Mouse (Mus musculus) embryo, embryonic 10 days (tissue): ENCODE measurements around the gene Mutyh.
A peak's percentile ranks its signal among the peaks of the same experiment; 100 is the strongest.
"Not testable (repeated sequence)": the region's sequence is repeated elsewhere in the genome, so short reads cannot be mapped to it uniquely, and the experiment has no call there.

Source experiments
- DNase-seq: peaks from one replicate; pipeline ENCODE4 v3.0.0-alpha.2; 2015; ENCODE audit warnings: low spot score

The Mutyh gene

DNA sequence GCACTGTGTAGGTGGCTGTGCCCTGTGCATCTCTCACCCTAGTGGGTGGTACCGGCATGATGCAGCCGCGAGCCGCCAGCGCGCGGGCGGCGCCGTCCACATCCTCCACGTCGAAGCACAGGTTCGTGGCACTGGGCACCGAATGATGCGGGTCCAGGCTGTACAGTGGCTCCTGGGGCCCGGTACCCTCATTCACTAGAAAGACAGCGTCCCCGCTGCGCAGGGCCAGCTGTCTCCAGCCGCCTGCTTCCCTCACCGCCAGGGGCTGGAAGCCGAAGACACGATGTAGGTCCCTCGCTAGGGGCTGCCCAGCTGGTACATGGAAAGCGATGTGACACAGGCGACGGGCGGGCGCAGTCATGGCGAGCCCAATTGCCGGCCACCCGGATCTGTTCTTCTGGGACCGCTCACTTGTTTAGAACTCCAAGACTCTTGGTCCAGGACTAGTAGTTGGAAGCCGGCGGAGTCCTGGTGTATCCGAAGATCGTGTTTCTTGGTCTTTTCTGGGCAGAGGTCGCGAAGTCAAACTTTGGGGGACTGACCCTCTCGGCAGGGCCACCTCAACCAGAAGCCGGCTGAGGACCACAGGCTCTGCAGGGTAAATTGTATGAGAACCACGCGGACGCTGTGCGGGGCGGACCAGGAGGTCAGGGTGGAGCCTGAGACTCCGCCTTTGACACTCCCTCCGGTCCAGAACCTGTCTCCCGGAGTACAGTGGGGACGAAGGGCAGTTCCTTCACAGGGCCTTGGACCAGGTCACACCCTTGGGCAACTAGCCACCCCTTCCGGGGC lies 13.6 kb downstream of the Mutyh start:
- peak; percentile 82 for DNase-seq

DNA sequence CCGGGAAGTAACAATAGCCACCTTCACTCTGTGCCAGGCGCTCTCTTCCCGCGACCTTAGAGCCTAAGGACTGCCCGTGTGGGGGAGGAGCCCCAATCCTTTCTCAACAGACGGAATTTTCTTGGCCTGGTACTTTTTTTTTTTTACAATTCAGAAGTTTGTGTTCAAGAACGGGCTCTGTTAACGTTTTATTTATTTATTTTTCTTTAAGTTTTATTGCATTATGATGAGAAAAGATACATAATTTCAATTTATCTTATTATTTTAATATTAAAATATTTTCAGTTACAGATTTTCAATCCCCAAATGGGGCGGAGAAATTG lies 14.1 kb downstream of the Mutyh start, which contains the start of gene Hpdl:
Gene Hpdl (minus strand): TSS at position 14 of the 323 bp plus-strand sequence.
- no peak for DNase-seq

DNA sequence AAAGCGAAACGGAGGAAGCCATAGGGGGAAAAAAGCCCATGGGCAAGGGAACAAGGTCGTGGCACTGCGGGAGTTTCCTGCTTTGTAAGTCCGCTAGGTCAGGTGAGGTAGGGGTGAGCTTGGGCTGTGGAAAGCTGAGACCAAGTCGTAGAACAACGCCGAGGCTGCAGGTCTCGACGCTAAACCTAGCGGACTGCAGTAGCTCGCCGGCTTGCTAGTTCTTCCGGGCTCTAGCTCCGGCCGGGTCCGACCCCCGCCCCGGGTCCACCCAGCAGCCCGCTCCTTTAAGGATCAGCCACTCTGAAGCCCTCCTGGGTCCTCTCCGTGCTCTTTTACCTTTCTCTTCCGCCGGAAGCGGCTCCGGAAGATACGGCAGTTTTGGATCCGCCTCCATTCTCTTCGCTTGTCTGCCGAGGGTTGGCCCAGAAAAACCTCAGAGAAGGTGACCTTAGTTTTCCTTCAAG lies 17.1 kb downstream of the Mutyh start:
- DNase-seq = peak; percentile 78

DNA sequence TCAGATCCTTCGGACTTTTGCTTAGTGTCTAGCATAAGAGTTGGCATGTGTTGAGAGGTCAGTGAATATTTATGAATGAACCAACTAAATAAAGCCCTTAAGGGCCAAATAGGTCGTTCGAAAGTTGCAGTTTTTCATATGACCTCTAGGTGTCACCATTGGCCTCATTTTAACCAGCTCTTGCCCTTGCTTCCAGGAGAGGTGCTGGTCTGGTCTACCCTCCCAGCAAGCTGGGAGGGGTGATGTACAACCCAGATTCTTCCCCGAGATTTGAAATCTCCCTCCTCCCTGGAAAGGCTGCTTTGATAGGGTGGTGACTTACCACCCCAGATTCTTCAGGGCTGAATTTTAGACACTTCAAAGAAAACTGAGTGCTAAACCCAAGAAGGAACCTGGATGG lies 20.3 kb downstream of the Mutyh start:
- DNase-seq = peak; percentile 86

DNA sequence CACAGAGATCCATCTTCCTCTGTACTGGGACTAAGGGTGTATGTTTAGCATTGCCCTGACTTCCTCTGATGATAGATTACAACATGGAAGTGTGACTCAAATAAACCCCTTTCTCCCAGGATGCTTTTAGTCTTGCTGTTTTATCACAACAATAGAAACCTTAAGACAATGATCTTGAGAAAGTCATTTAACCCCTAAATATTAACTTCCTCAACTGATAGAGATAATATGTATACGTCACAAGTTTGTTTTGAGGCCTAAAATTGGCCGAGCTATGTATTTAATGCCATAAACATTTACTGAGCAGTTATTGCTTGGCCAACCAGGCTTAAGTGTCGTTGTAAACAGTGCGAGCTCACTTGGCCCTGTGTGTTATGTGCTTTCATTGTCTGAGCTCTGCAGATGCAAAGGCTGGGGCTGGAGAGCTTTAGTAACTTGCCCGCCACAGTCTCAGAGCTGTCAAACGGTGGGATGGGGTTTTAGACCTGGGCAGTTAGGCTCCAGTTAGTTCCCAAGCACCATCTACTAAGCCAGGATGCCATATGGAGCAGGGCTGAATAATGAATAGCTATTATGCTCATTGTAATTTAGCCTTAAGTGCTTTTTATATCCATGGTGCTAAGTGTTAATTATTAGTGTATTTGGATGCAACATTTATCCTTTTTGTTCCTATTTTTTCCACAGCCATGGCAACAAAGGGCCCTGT lies 22.0 kb downstream of the Mutyh start:
- peak; percentile 45 for DNase-seq

DNA sequence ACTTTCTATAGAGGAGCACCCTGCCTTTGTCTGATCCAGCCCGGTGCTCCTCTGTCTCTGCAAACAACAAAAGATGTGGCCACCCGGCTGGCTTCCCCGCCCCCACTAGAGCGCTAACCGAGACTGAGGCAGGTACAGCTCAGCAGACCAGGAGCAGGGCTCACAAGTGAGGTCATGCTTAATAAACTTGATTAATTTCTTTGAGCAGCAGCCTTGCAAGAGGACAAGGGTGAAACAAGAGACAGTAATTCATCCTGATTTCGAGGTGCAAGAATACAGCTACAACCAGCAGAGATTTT lies 22.5 kb downstream of the Mutyh start:
- DNase-seq = peak; percentile 54

DNA sequence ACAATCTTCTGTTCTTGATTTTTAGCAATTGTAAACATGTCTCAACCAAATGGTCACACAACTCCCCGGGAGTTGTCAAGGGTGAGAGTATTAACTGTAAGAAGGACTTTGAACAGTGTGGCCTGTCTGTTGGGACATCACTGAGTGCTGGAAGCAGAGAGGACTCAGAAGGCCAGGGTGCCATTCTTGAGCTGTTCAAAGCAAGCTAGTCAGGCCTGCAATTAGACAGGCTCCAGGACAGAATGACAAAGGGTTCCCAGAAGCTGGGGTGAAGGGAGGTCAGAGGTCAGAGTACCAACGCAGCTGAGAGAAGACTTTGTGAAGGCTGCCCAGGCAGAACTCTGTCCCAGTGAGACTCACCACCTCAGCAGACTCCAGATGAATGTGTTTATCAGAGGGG lies 31.5 kb downstream of the Mutyh start:
- DNase-seq = peak; percentile 66

DNA sequence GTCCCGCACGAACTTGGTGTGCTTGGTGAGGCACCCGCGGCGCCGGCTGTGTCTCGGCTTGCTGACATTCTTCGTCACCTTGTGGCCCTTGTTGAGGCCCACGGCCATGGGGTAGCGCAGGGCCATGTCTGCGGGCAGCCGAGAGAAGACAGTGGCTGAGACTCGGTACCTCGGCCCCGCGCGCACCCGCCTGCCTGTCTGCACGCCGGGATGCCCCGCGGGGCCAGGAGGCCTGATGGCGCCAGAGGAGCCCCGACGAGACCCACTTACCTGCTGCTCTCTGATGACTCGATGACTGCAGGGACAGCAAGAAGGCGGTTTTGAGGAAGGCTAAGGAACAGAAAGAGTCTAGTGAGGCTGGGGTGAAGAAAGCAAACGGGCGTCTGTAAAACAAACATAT lies 32.6 kb downstream of the Mutyh start:
- not testable (repeated sequence) for DNase-seq

DNA sequence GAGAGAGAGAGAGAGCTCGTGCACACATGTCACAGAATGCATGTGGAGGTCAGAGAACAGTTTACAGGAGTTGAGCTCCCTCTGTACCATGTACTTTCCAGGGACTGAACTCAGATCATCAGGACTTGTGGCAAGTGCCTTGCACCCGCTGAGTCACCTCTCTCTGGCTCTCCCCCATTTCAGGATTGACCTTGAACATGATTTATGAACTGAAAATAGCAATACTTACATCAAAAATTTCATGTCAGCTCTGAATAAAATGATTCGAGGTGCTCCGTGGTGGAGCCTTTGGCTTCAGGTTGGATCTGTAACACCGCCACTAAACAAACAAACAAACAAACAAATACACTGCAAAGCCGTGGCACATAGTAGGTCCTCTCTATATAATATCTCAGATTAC lies 33.3 kb downstream of the Mutyh start:
- no peak for DNase-seq

DNA sequence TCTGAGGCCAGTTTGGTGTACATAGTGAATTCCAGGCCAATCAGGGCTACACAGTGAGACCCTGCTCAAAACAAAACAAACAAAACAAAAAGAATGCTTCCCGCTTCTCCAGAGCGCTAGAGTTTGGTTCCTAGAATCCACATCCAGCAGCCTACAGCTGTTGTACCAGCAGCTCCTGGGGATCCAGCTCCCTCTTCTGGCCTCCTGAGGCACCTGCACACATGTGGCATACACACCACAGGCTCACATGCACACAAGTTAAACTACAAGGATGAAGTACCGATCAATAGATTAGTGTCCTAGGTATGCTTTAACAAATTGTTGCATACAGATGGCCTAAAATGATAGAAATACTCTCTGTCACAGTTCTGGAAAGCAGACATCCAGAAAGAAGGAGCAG lies 36.8 kb downstream of the Mutyh start:
- DNase-seq = no peak

DNA sequence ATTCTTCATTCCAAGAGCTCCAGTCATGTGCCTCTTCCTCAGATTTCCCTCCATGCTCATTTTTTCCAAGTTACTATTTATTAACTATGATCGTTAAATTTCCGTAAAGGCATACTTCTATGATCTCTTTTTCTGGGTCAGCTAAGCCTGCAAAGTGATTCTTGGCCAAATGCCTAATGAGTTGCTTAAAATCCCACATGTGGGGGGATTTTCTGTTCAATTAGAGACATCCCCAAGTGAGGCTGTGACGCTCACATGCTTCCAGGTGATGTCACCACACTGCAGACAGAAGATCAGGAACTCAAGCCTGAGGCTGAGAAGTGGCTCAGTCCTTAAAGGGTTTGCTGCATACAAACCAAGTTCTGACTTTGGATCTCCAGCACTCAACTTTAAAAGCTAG lies 42.4 kb downstream of the Mutyh start:
- DNase-seq = no peak

DNA sequence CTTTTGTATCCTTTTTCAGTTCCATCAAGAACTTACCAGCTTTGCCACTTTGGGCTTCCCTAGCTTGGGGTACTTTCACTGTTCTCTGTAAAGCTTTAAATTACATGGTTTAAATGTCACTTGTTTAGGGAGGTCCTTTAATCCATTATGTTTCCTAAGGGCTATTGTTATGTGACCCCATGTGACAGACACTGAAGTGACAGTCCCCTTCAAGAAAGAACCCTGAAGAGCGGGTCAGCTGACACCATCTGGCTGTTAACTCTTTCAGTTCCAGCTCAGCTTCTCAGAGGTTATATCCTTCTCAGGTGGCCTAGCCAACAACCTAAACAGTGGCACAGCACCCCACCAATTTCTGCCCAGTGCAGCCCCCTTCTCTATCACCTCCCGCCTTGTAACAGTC lies 46.8 kb downstream of the Mutyh start:
- peak; percentile 56 for DNase-seq

DNA sequence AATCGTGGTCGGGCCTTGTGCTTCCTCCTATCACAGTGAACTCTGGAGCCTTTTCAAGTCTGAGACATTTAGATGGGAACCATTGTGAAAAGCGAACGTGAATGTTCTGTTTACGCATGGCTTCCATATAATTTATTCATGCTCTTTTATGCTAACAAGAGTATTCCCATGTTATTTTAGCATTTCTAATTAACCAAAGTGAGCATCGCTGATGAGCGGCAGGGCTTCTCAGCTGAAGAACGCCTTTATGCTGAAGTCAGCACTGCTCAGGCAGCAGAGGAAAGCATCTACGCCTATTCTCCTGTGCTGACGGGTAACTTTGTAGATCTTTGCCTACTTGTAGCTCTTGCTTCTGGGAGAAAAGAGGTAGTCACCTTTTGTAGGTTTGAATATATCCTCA lies 49.7 kb downstream of the Mutyh start:
- DNase-seq = no peak

DNA sequence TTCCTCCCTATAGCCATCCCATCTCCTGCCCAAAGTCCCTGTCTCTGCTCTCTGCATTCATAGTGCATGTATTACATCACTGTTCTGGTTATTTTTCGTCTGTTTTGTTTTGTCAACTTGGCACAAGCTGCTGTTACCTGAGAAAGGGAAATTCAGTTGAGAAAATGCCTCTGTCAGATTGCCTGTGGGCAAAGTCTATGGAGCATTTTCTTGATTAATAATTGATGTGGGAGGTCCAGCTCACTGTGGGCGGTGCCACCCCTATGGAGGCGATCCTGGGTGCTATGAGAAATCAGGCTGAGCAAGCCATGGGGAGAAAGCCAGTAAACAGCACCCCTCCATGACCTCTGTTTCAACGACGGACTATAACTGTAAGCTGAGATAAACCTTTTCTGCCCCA lies 52.2 kb downstream of the Mutyh start:
- DNase-seq = no peak

DNA sequence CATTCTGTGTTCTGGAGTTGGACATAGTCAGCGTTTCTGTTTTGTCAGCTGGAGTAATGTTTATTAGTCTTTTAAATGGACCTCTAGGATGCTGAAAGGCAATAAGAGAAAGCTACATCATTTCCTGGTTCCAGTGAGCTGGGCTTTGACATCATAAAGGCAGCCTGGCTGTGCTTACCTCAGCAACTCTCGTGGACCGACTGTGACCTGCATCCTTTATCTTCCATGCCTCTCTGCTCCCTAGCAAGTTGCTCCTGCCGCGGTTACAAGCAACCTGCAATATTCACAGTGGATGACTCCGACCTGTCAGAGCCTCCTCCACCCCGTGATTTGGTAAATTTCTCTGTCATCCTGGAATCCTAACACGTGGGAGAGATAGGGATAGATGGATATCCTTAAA lies 54.5 kb downstream of the Mutyh start:
- no peak for DNase-seq
